Mouse (Mus musculus): ENCODE data around the gene Mettl8.

DNA sequence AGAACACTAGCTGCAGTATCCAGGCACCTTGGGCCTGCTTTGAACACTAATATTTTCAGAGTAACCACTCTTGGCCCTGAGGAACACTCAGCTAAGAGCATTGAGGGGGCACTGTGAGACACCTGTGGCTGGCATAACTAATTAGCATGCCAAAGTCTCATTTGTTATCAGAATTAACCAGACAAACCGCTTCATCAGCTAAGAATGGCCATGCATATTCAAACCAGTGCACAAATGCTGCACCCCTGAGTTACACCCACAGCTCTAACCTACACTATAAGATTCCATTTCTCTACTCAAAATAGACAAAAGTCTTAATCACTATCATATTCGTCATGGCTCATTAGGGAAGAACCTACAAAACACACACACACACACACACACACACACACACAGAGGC, 103.4 kb downstream of the Mettl8 start:
- TF ChIP-seq CTCF (conservative IDR thresholded peaks at IDR 0.05 in 1 of 2, IDR thresholded peaks at IDR 0.05 in 1 of 2; ENCODE audit: low read depth in 2 of 2, low read length in 2 of 2) (no peak), ZKSCAN1 (IDR thresholded peaks at IDR 0.05; ENCODE audit: borderline replicate concordance, low read depth, low read length) (no peak), JUND (conservative IDR thresholded peaks at IDR 0.05; ENCODE audit: low read depth, low read length) (no peak), POLR2A (IDR thresholded peaks at IDR 0.05; ENCODE audit: low read depth, low read length) (no peak), NELFE (IDR thresholded peaks at IDR 0.05; ENCODE audit: low read depth, low read length) (no peak), RCOR1 (conservative IDR thresholded peaks at IDR 0.05; ENCODE audit: low read depth, low read length) (no peak), TBP (conservative IDR thresholded peaks at IDR 0.05; ENCODE audit: low read depth, low read length) (no peak), USF1 (IDR thresholded peaks at IDR 0.05; ENCODE audit: low read depth, low read length) (no peak), MAFK (IDR thresholded peaks at IDR 0.05; ENCODE audit: insufficient replicate concordance, low read length) (no peak)
